Mouse (Mus musculus) kidney, embryonic 15.5 days (tissue): ENCODE results near the gene Ypel3. TPM values are rescaled to one million over a fixed set of nuclear protein-coding genes. Genes with fewer than 3 reads are reported as not detected.
A peak's percentile ranks its signal among the peaks of the same experiment; 100 is the strongest.

Experiments used
- ATAC-seq: fragments of 200-750 bp; cut with Nextera tagmentation; replicated peaks from 2 replicates; pipeline ENCODE4 v1.8.0; 2017; ENCODE audit warnings: moderate TSS enrichment; ENCODE audit not compliant: low FRiP score
- H3K27ac ChIP-seq: fragments of 300-500 bp; sonication (generic); 2 replicates; pipeline ENCODE4 v1.5.1; 2015; ENCODE audit warnings: mild to moderate bottlenecking, inconsistent platforms
- H3K27me3 ChIP-seq: fragments of 300-500 bp; sonication (generic); 2 replicates; pipeline ENCODE4 v1.6.1; 2015; ENCODE audit warnings: inconsistent platforms
- H3K36me3 ChIP-seq: fragments of 300-500 bp; sonication (generic); 2 replicates; pipeline ENCODE4 v1.6.1; 2015; ENCODE audit warnings: inconsistent platforms
- H3K4me1 ChIP-seq: fragments of 300-500 bp; sonication (generic); 2 replicates; pipeline ENCODE4 v1.6.1; 2015; ENCODE audit warnings: inconsistent platforms
- H3K4me2 ChIP-seq: fragments of 300-500 bp; sonication (generic); 2 replicates; pipeline ENCODE4 v1.6.1; 2015; ENCODE audit warnings: moderate library complexity, mild to moderate bottlenecking, inconsistent platforms
- H3K4me3 ChIP-seq: fragments of 300-500 bp; sonication (generic); replicated peaks from 2 replicates; pipeline ENCODE4 v1.5.1; 2015; ENCODE audit warnings: mild to moderate bottlenecking, inconsistent platforms
- H3K9ac ChIP-seq: fragments of 300-500 bp; sonication (generic); 2 replicates; pipeline ENCODE4 v1.6.1; 2015; ENCODE audit warnings: mild to moderate bottlenecking, inconsistent platforms
- H3K9me3 ChIP-seq: fragments of 300-500 bp; sonication (generic); replicated peaks from 2 replicates; pipeline ENCODE4 v1.6.1; 2016; ENCODE audit warnings: inconsistent platforms
- WGBS: fragments of 180-500 bp; shearing (Covaris S2); methylation state at CpG from one replicate; pipeline ENCODE4 v1.1.7; 2015; ENCODE audit warnings: mixed read lengths; 5-methylcytosine and 5-hydroxymethylcytosine counted together
- polyA plus RNA-seq: library from polyadenylated mRNA; unstranded; fragments of >200 nt; fragmentation: Nextera tagmentation; extraction: Ambion mirVana; gene quantifications from 2 replicates; pipeline ENCODE4 v1.2.1, GENCODE M21; 2015

The Ypel3 gene
- polyA plus RNA-seq, 1 experiment from 2014 or later: 82.2 TPM

DNA sequence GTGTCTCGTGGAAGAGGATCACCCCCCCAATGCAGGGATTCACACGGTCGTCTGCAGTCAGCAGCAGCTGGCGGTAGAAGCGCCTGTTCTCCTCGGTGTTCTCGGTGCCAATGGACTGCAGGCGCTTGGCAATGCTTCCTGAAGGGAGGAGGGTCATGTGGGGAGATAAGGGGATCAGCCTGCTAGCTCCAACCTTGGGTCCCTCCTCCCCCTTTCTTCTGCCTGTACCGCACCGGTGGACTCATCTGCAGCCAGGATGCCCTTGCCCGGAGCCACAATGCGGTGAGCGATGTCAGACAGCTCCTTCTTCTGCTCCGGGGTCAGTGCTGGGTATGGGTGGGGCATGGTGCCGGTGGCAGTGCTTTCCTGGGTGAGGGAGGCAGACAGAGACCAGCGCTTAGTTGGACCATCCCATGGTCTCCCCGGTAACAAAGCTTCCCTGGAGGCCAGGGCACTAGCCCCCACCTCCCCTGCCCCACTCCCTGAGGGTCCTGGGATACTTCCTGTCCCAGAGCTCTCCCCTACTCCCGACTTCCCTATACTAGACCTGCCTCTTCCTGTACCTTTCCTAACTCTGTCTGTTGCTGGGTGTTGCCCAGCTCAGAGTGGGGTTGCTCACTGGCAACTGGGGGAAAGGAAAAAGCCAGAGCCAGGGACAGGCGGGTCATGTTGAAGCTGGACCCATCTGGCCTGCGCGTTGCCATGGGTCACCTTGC lies 20.8 kb downstream of the Ypel3 start, which contains the start of gene Fam57b:
Fam57b (plus strand) TSS at position 258 of the 716 bp plus-strand sequence.
- no peak for ATAC-seq
- Histone ChIP-seq H3K4me3 (peak within 1 kb of the TSS; percentile 81), H3K4me1 (peaks cover 69% of the 10 kb centered on the region), H3K27ac (peak within 1 kb of the TSS; percentile 99), H3K36me3 (peaks cover 45% of the 10 kb centered on the region), H3K27me3 (no peaks in the 10 kb centered on the region), H3K4me2 (peak within 1 kb of the TSS; percentile 75), H3K9ac (peak within 1 kb of the TSS; percentile 92), H3K9me3 (no peaks in the 10 kb centered on the region)
- WGBS: 23% methylated on average over 21 of the region's 21 CpGs

DNA sequence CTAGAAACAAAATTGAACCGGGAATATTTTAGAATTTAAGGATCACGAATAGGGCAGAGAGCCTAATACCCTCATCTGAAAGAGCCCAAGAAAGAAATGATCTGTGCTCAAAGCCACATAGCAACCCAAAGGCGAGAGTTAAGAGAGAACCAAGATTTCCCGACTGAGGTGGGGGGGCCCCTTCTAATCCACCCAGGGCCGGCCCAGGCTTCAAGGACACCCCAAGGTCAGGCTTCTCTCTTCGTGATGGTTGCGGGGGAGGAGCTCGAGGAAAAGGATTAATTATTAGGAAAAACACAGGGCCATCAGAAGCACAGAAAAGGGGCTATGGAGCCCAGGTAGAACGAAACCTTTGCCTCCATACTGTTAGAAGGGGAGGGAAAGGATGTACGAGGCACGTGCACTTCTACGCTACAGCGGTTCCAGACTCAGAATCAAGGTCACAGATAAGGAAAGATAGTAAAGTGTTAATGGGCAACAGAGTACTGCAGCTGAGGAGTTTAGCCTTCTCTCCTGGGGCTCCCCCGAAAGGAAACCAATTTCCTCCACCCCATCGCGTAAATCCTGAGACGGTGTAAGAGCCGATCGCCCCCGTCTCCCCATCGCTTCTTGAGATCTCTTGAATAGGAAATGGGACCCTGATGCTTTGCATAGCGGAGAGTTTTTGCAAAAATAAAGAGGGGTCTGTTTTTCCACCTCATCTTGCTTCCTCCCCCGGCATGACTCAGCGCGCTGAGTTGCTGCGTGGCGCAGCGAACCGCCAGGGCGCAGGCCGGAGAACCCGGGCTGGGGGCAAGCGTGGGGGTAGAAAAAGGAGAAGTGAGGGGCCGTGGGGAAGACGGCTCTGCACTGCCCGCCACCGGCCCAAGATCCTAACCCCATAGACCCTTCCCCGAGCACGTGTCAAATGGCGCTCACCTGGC lies 21.6 kb downstream of the Ypel3 start:
- whole genome bisulfite sequencing: under 1% methylated on average over 40 of the region's 40 CpGs
- Histone ChIP-seq H3K27me3 (no peaks in the 10 kb centered on the region), H3K27ac (peak overlapping the region; percentile 99), H3K4me2 (peak overlapping the region; percentile 75), H3K9me3 (no peaks in the 10 kb centered on the region), H3K36me3 (peaks cover 52% of the 10 kb centered on the region), H3K4me3 (peak overlapping the region; percentile 81), H3K9ac (peak overlapping the region; percentile 92), H3K4me1 (peaks cover 61% of the 10 kb centered on the region)
- no peak for ATAC-seq

DNA sequence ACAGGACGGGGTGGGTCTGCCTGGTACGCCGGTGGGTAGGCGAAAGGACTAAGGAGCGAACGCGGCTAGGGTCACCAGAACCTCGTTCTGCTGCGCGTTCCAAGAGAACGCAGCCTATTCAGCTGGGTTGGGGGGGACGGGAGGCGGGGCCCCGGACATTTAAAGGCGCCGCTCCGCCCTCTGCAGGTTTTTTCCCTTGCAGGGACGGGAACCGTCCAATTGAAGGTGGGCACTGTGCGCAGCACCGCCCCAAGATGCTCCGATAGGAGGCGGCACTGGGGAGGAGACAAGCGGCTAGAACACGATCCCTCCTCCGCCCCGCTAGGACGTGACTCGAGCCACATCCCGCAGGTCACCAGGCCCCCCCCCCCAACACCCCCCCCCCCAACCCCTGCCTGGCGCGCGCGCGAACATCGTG lies 22.3 kb downstream of the Ypel3 start:
- peak overlapping the region; percentile 75 for H3K4me2 ChIP-seq
- H3K4me3 ChIP-seq: peak overlapping the region; percentile 81
- H3K36me3 ChIP-seq: peaks cover 52% of the 10 kb centered on the region
- peak overlapping the region; percentile 99 for H3K27ac ChIP-seq
- ATAC-seq: peak; percentile 96
- no peaks in the 10 kb centered on the region for H3K9me3 ChIP-seq
- peaks cover 56% of the 10 kb centered on the region for H3K4me1 ChIP-seq
- H3K9ac ChIP-seq: peak overlapping the region; percentile 92
- WGBS: 0% methylated on average over 30 of the region's 36 CpGs
- H3K27me3 ChIP-seq: no peaks in the 10 kb centered on the region

DNA sequence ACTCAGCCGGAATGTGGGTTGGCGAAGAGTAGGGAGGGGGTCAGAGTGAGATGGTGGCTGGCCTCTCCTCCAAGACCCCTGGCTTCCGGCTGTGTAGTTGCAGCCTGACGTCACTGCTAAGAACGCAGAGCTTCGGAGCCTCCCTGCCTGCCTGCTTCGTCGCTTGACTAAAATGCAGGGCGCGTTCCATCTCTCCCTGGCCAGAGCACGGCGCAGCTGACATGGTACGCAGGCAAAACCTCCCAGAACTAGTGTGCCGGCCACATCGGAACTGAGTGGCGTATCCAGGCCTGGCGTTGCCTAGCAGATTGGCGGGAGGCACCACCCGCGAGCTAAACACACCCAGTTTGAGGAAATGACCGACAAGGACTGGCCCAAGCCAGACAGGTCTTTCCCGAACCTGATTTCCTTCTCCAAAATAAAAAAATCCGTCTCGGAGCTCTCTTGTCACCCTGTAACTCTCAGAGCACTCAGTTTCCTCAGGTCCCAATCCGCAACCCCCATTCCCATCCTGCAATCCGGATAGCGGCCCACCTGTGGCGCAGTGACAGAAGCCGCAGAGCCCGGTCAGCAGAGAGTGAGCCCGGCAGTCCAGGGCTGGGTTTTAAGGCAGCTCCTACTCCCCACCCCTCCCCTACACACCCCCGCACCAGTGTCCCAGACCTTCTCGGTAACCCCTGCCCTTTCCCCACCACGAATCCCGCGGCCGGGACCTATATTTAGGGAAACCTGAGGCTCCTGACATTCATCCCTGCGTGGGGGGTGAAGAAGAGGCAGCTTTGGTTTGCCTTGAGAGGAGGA lies 22.9 kb downstream of the Ypel3 start:
- no peaks in the 10 kb centered on the region for H3K9me3 ChIP-seq
- peak; percentile 90 for ATAC-seq
- no peaks in the 10 kb centered on the region for H3K27me3 ChIP-seq
- peak overlapping the region; percentile 75 for H3K4me2 ChIP-seq
- peak overlapping the region; percentile 99 for H3K27ac ChIP-seq
- H3K9ac ChIP-seq: peak overlapping the region; percentile 64
- peak overlapping the region; percentile 81 for H3K4me3 ChIP-seq
- H3K4me1 ChIP-seq: peaks cover 50% of the 10 kb centered on the region
- peaks cover 49% of the 10 kb centered on the region for H3K36me3 ChIP-seq
- under 1% methylated on average over 38 of the region's 38 CpGs for WGBS

DNA sequence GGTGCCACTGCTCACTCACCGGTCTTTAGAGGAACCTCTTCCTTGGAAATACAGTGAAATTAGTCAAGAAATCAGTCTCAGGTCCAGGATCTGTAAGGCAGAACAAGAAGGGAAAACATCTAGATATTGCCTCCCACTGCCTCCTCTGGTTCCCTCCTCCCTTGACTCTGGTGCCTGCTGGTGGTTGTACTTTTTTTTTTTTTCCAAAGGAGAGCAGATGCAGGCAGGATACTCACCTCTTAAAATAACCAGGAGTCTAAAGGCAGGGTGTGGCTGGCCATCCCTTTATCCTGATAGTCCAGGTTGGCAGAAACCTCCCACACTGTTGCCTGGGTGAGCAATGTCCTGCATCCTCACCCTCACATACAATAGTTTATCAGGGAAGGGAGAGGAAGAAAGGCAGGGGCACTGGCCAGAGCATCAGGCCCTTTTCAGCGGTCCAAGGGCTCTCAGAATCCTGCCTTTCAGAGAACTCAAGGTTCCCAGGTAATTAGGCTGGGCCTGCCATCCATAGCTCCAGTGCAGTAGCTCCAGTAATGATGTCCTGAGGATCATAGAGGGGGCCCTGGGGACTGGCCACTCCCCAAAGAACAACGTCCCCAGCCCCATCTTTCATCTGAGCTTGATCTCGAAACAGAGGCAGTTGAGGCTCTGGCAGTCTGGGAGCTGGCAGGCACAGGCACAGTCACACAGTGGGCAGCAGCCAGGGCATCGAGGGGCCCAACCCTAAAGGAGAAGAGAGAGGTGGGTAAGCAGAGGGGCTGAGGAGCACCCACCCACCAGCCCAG lies 23.7 kb downstream of the Ypel3 start:
- no peak for ATAC-seq
- 45% methylated on average over 5 of the region's 5 CpGs for WGBS
- no peaks in the 10 kb centered on the region for H3K9me3 ChIP-seq
- peak overlapping the region; percentile 81 for H3K4me3 ChIP-seq
- no peaks in the 10 kb centered on the region for H3K27me3 ChIP-seq
- peak overlapping the region; percentile 75 for H3K4me2 ChIP-seq
- H3K36me3 ChIP-seq: peaks cover 45% of the 10 kb centered on the region
- H3K9ac ChIP-seq: peak overlapping the region; percentile 64
- H3K4me1 ChIP-seq: peaks cover 42% of the 10 kb centered on the region
- H3K27ac ChIP-seq: peak overlapping the region; percentile 99

DNA sequence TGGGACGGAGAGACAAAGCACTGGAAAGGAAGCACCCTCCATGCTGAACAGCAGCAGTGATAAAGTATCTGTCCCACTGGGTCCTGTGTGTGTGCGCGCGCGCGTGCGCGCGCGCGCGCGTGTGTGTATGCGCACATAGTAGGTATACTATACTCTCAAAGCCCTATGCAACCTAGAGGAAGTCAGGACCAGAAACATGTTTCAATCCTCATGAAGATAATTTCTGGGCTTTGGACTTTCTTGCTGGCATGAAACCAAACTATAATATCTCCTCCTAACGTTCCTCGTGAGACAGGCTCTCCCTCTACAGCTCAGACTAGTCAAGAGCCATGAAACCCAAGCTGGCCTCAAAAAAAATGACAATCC lies 24.3 kb downstream of the Ypel3 start:
- Histone ChIP-seq H3K9ac (0 out of 2 replicates have a peak overlapping the region, but pooled peaks have one; percentile 16), H3K27ac (0 out of 2 replicates have a peak overlapping the region, but pooled peaks have one; percentile 99), H3K36me3 (peaks cover 43% of the 10 kb centered on the region), H3K9me3 (no peaks in the 10 kb centered on the region), H3K27me3 (no peaks in the 10 kb centered on the region), H3K4me2 (no peak overlapping the region), H3K4me3 (no peak overlapping the region), H3K4me1 (peaks cover 36% of the 10 kb centered on the region)
- WGBS: 94% methylated on average over 16 of the region's 16 CpGs
- no peak for ATAC-seq

DNA sequence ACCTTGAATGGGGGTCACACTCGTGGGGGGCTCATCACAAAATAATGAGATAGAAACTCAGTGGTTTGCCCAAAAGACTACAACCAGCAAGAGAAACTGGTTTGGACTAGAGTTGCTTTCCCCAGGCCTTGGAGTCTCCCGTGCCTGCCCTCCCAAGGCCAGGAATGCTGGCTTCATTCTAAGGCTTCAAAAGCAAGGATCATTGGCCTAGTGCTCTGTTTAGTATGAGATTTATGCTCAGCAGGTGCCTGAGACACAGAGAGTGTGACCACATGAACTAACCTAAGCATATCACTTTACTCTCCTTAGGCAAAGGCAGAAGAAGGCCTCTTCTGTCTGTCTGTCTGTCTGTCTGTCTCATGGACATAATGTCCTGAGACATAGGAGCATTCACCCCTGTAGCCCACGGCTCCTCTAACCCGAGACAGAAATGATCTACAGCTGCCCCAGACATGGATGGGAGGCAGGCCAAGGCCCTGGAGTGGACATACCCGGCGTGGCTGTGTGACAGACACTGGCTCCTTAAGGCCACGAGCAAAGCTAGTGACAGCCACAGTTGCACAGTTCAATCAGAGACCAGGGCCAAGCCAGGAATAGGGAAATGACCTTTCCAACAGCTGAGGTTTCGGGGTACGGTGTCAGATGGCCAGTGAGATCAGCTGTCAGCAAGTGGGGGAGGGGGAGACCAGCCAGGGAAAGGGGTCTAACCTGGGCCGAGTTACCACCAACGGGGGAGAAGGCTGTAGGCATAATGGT lies 25.6 kb downstream of the Ypel3 start:
- Histone ChIP-seq H3K36me3 (peaks cover 36% of the 10 kb centered on the region), H3K9ac (no peak overlapping the region), H3K4me1 (peaks cover 29% of the 10 kb centered on the region), H3K27ac (no peak overlapping the region), H3K27me3 (no peaks in the 10 kb centered on the region), H3K4me2 (no peak overlapping the region), H3K4me3 (no peak overlapping the region), H3K9me3 (no peaks in the 10 kb centered on the region)
- WGBS: 71% methylated on average over 11 of the region's 11 CpGs
- ATAC-seq: no peak

DNA sequence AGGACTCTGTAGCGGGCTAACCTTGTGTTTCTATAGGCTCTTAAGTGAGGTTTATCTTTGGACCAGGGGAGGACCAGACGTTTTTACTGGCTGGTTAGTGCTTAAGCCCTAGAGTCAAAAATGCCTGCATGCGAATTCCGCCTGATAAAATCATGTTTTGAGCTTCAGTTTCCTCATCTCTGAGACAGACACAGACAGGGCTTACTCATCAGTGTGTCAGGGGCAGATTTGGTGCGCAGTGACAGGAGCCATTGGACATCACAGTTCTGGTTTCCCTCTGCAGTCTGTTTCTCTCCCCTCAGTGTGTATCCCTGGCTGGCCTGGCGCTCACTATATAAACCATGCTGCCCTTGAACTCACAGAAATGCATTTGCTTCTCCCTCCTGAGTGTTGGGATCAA lies 26.4 kb downstream of the Ypel3 start:
- Histone ChIP-seq H3K36me3 (peaks cover 33% of the 10 kb centered on the region), H3K27ac (no peak overlapping the region), H3K4me2 (no peak overlapping the region), H3K4me1 (peaks cover 29% of the 10 kb centered on the region), H3K4me3 (no peak overlapping the region), H3K27me3 (no peaks in the 10 kb centered on the region), H3K9ac (no peak overlapping the region), H3K9me3 (no peaks in the 10 kb centered on the region)
- no peak for ATAC-seq
- WGBS: 90% methylated on average over 6 of the region's 6 CpGs

DNA sequence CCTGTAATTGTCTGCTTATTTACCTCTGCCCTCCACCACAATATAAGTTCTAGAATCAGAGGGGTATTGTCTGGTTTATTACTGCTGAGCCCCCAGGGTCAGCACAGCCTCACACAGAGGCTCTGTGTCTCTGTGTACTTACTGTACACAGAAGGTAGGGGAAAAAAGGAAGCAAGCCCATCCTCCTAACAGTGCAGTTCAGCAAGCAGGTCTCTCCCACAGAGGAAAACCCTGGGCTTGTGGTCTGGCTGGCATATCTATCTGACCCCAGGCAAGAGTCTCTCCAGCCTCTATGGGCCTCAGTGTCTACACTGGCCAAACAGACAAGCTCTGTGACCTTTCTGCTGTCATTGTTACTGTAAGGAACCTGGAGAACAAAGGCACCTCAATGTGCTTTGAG lies 27.0 kb downstream of the Ypel3 start:
- Histone ChIP-seq H3K4me1 (peaks cover 34% of the 10 kb centered on the region), H3K4me2 (no peak overlapping the region), H3K36me3 (peaks cover 33% of the 10 kb centered on the region), H3K27me3 (no peaks in the 10 kb centered on the region), H3K9me3 (no peaks in the 10 kb centered on the region), H3K9ac (no peak overlapping the region), H3K4me3 (no peak overlapping the region), H3K27ac (no peak overlapping the region)
- no peak for ATAC-seq

DNA sequence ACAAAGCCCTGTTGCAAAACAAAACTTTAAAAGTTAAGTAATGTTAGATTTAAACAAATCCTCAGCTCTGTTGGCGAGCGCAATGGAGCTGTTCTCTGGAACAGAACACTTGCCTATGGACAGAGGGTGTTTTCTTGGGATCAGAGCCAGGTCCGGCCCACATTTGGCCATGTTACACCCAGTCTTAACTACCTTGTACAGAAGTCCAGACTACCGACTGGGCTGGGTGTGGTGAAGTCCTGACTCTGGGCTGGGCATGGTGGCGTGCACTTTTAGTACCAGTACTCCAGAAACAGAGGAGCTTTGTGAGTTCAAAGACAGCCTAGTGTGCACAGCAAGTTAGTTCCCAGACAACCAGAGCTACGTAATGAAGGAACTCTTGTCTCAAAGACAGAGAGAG lies 30.2 kb downstream of the Ypel3 start:
- Histone ChIP-seq H3K4me1 (peaks cover 30% of the 10 kb centered on the region), H3K9me3 (no peaks in the 10 kb centered on the region), H3K4me2 (no peak overlapping the region), H3K27ac (no peak overlapping the region), H3K4me3 (no peak overlapping the region), H3K27me3 (no peaks in the 10 kb centered on the region), H3K9ac (no peak overlapping the region), H3K36me3 (peaks cover 33% of the 10 kb centered on the region)
- 75% methylated on average over 6 of the region's 6 CpGs for WGBS
- no peak for ATAC-seq
